Mouse (Mus musculus) liver, embryonic 14.5 days (tissue): Measurements from ENCODE around the gene Sag. TPM values are rescaled to one million over a fixed set of nuclear protein-coding genes. Genes with fewer than 3 reads are reported as not detected.

ENCODE experiments used
- ATAC-seq: fragments of 200-750 bp; cut with Nextera tagmentation; 2 replicates; pipeline ENCODE4 v1.8.0; 2017; ENCODE audit warnings: moderate number of reproducible peaks, mild to moderate bottlenecking, moderate library complexity; ENCODE audit not compliant: insufficient read depth
- DNase-seq, 3 experiments: peaks; one replicate each; pipeline ENCODE4 v3.0.0-alpha.2; 2012 to 2013; ENCODE audit warnings: low read depth in 3 of 3, low spot score in 3 of 3
- H3K27ac ChIP-seq: fragments of 300-500 bp; sonication (generic); 2 replicates; pipeline ENCODE4 v1.5.1; 2014; ENCODE audit warnings: moderate library complexity, mild to moderate bottlenecking, control low read depth, inconsistent platforms
- H3K27me3 ChIP-seq: fragments of 300-500 bp; sonication (generic); 2 replicates; pipeline ENCODE4 v1.6.1; 2014; ENCODE audit warnings: mild to moderate bottlenecking, low read length, moderate library complexity; ENCODE audit not compliant: control insufficient read depth, insufficient read depth
- H3K36me3 ChIP-seq: fragments of 300-500 bp; sonication (generic); replicated peaks from 2 replicates; pipeline ENCODE4 v1.6.1; 2014; ENCODE audit warnings: low read depth; ENCODE audit not compliant: control insufficient read depth, insufficient read depth
- H3K4me1 ChIP-seq, 2 experiments: fragments of 200-500 bp in 1 of 2; fragments of 300-500 bp in 1 of 2; sonication (generic) in 1 of 2; replicated peaks; 2 replicates each; pipeline ENCODE4 v1.6.1; 2012 to 2014; ENCODE audit warnings: antibody characterized with exemption in 1 of 2, inconsistent platforms in 1 of 2, low read length in 1 of 2; ENCODE audit not compliant: control insufficient read depth in 2 of 2, insufficient read depth in 2 of 2
- H3K4me2 ChIP-seq: fragments of 300-500 bp; sonication (generic); 2 replicates; pipeline ENCODE4 v1.6.1; 2014; ENCODE audit warnings: low read depth, mild to moderate bottlenecking, control low read depth, moderate library complexity
- H3K4me3 ChIP-seq, 2 experiments: fragments of 200-500 bp in 1 of 2; fragments of 300-500 bp in 1 of 2; sonication (generic) in 1 of 2; 2 replicates each; pipeline ENCODE4 v1.5.1; 2012 to 2014; ENCODE audit warnings: low read depth in 2 of 2, low read length in 2 of 2, mild to moderate bottlenecking in 2 of 2, control low read depth in 1 of 2, inconsistent platforms in 1 of 2, moderate library complexity in 1 of 2; ENCODE audit not compliant: insufficient read depth in 1 of 2
- H3K9ac ChIP-seq: fragments of 300-500 bp; sonication (generic); replicated peaks from 2 replicates; pipeline ENCODE4 v1.6.1; 2014; ENCODE audit warnings: mild to moderate bottlenecking, control low read depth, moderate library complexity
- H3K9me3 ChIP-seq: fragments of 300-500 bp; sonication (generic); 2 replicates; pipeline ENCODE4 v1.6.1; 2016; ENCODE audit warnings: low read length, mixed read lengths; ENCODE audit not compliant: control insufficient read depth
- CTCF ChIP-seq: IDR thresholded peaks from 2 replicates; pipeline ENCODE4 v1.5.1; 2016; ENCODE audit warnings: antibody characterized with exemption, low read depth, control low read depth
- EP300 ChIP-seq: IDR thresholded peaks from 2 replicates; pipeline ENCODE4 v1.6.1; 2016; ENCODE audit warnings: antibody characterized with exemption, low read depth
- WGBS: fragments of 180-500 bp; shearing (Covaris S2); extraction: QIAGEN DNeasy Blood & Tissue Kit; methylation state at CpG from one replicate; pipeline ENCODE4 v1.1.7; 2014; ENCODE audit not compliant: insufficient replicate concordance; 5-methylcytosine and 5-hydroxymethylcytosine counted together
- polyA plus RNA-seq, 2 experiments: library from polyadenylated mRNA; depleted of rRNA in 1 of 2; stranded (reverse) in 1 of 2; unstranded in 1 of 2; fragments of >200 nt; fragmentation: Nextera tagmentation in 1 of 2; extraction: Ambion mirVana in 1 of 2; gene quantifications; 2 replicates each; pipeline versions ENCODE4 v1.2.1 to v1.2.3; 2012 to 2014

Sag gene
- polyA plus RNA-seq, 2 experiments, result 0.27 to 0.67 TPM

GRCm38 (mm10) chr1:87856823-87857222, 53.3 kb downstream of the Sag start:
- no peak for DNase-seq
- H3K4me2 ChIP-seq, result no peak overlapping the region
- no peak for TF ChIP-seq CTCF
- no peak for TF ChIP-seq EP300
- H3K4me1 ChIP-seq, result peaks cover 16 to 35% of the 10 kb centered on the region in 2 experiments
- no peaks in the 10 kb centered on the region for H3K9me3 ChIP-seq
- H3K27me3 ChIP-seq, result no peaks in the 10 kb centered on the region
- no peak for ATAC-seq
- 51% methylated on average over 3 of the region's 3 CpGs for WGBS
- no peak overlapping the region for H3K9ac ChIP-seq
- H3K4me3 ChIP-seq, result no peak overlapping the region
- H3K27ac ChIP-seq, result no peak overlapping the region
- H3K36me3 ChIP-seq, result no peaks in the 10 kb centered on the region

GRCm38 (mm10) chr1:87858031-87858430, 54.6 kb downstream of the Sag start:
- H3K9me3 ChIP-seq, result no peaks in the 10 kb centered on the region
- DNase-seq (no peak), ATAC-seq (no peak)
- TF ChIP-seq EP300 (no peak), CTCF (no peak)
- H3K9ac ChIP-seq, result no peak overlapping the region
- H3K4me2 ChIP-seq, result no peak overlapping the region
- no peak overlapping the region for H3K27ac ChIP-seq
- no peaks in the 10 kb centered on the region for H3K27me3 ChIP-seq
- H3K4me1 ChIP-seq, result peaks cover 11 to 28% of the 10 kb centered on the region in 2 experiments
- H3K36me3 ChIP-seq, result no peaks in the 10 kb centered on the region
- no peak overlapping the region for H3K4me3 ChIP-seq
- 86% methylated on average over 1 of the region's 1 CpGs for WGBS

DNA sequence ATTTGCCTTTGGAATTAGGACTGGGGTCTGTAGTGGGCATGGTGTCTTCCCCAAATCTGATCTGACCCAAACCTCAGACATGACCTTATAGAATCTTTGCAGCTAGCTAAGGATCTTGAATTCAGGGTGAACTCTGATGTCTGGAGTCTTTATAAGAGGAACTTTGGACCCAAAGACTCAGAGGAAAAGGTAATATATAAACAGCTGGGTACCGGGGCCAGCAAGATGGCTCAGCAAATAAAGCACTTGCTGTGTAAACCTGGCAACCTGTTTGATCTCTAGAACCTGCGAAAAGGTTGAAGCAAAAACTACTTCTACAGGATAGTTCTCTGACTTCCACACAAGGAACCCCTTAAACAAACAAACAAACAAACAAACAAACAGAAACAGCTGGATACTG, 55.0 kb downstream of the Sag start:
- TF ChIP-seq CTCF (no peak), EP300 (no peak)
- ATAC-seq (no peak), DNase-seq (no peak)
- 67% methylated on average over 2 of the region's 2 CpGs for WGBS
- H3K4me3 ChIP-seq, result no peak overlapping the region
- H3K4me2 ChIP-seq, result no peak overlapping the region
- H3K27me3 ChIP-seq, result no peaks in the 10 kb centered on the region
- no peak overlapping the region for H3K9ac ChIP-seq
- no peaks in the 10 kb centered on the region for H3K36me3 ChIP-seq
- no peaks in the 10 kb centered on the region for H3K9me3 ChIP-seq
- peaks cover 11 to 28% of the 10 kb centered on the region in 2 experiments for H3K4me1 ChIP-seq
- no peak overlapping the region for H3K27ac ChIP-seq

GRCm38 (mm10) chr1:87863602-87864001, 60.1 kb downstream of the Sag start:
- H3K9ac ChIP-seq, result no peak overlapping the region
- H3K4me1 ChIP-seq, result peaks cover 0 to 12% of the 10 kb centered on the region in 2 experiments; a peak in 1 of 4 replicates
- no peaks in the 10 kb centered on the region for H3K9me3 ChIP-seq
- no peak overlapping the region for H3K4me3 ChIP-seq
- H3K27ac ChIP-seq, result no peak overlapping the region
- ATAC-seq (no peak), DNase-seq (no peak)
- H3K27me3 ChIP-seq, result no peaks in the 10 kb centered on the region
- H3K4me2 ChIP-seq, result no peak overlapping the region
- 59% methylated on average over 3 of the region's 3 CpGs for WGBS
- no peak for TF ChIP-seq CTCF
- TF ChIP-seq EP300, result no peak
- H3K36me3 ChIP-seq, result no peaks in the 10 kb centered on the region

DNA sequence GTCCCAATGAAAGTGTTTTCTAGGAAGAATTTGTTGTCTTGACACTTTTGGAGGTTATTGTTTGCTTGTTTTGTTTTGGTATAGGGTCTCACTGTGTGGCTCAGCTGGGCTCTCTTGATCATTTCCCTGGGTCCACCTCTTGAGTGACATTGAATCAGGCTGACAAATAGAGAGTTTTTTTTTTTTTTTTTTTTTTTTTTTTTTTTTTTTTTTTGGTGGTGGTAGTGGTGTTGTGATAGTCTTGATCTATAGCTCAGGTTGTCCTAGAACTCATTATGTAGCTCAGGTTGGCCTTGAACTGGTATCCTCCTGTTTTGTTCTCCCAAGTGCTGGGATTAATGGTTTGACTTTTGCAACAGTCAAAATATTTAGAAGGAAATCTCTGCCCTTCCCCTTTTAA, 61.4 kb downstream of the Sag start:
- H3K4me3 ChIP-seq, result no peak overlapping the region
- H3K4me1 ChIP-seq, result peaks cover 0 to 8% of the 10 kb centered on the region in 2 experiments; a peak in 1 of 4 replicates
- H3K4me2 ChIP-seq, result no peak overlapping the region
- no peak overlapping the region for H3K9ac ChIP-seq
- no peaks in the 10 kb centered on the region for H3K9me3 ChIP-seq
- ATAC-seq (no peak), DNase-seq (no peak)
- no peak overlapping the region for H3K27ac ChIP-seq
- TF ChIP-seq EP300 (no peak), CTCF (no peak)
- H3K36me3 ChIP-seq, result no peaks in the 10 kb centered on the region
- H3K27me3 ChIP-seq, result no peaks in the 10 kb centered on the region
